Mouse (Mus musculus) spleen, postnatal 4 days (tissue): ENCODE measurements around the gene Abcb4.
"Not testable (repeated sequence)": the region's sequence is repeated elsewhere in the genome, so short reads cannot be mapped to it uniquely, and the experiment has no call there.

Experiments
- DNase-seq, 2 experiments: peaks; one replicate each; pipeline ENCODE4 v3.0.0; 2022; ENCODE audit warnings: low spot score in 2 of 2

Abcb4 gene

GRCm38 (mm10) chr5:8893300-8894103 lies at the start of gene Abcb4:
Gene Abcb4, plus strand, starts transcription at chr5:8893717.
- peak; percentile 88 to 93 for DNase-seq

GRCm38 (mm10) chr5:8848607-8849575 lies 44.6 kb upstream of the Abcb4 start:
- not testable (repeated sequence) for DNase-seq

GRCm38 (mm10) chr5:8850851-8851250 lies 42.7 kb upstream of the Abcb4 start:
- no peak for DNase-seq

DNA sequence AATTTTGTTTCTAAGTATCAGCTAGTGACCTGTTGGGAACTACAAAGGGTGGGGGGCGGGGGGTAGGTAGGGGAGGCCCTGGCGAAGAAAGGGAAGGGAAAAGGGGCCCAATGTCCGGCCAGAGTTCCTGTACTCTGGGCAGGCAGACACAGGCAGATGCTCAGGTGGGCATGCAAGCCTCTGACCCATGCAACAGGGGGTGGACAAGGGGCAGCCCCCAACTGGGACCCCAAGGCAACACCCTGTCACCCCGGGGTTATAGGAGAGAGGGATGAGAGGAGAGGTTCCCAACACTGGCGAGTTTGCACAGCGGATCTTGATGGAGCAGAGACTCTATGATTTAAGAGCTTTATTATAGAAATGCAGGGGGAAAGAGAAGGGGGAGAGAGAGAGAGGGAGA lies 36.3 kb upstream of the Abcb4 start:
- DNase-seq = peak in 1 of 2 experiments; percentile 50

- no peak for DNase-seq
These were observed 31.7 kb upstream of the Abcb4 start for GRCm38 (mm10) chr5:8861811-8862210.

DNA sequence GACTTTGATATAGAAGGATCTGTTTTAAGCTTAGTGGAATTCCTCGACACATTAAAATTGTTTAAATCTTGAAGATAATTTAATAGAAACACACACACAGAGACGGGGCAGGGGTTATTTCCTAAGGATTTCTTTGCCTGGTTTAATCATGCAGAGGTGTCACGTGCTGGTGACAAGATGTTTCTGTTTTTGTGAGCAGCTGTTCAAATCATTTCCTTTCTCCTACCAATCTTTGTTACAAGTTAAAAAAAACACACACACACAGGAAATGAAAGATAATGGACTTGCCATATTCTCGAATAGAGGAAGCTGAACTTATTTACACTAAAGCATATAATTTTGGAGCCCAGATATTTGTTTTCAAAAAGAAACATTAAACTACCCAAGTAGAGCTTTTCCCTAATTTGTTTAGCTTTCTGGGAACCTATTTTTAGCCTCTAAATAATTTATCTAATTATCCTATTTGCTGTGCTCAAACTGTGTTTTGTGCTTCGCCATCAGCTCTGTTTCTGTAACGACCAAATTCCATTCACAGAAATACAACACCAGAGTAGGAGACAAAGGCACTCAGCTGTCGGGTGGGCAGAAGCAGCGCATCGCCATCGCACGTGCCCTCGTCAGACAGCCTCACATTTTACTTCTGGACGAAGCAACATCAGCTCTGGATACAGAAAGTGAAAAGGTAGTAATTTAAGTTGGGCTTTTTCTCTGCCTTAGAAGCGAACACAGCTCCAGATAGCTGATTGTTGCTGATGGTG lies 29.8 kb upstream of the Abcb4 start:
- DNase-seq = no peak

DNA sequence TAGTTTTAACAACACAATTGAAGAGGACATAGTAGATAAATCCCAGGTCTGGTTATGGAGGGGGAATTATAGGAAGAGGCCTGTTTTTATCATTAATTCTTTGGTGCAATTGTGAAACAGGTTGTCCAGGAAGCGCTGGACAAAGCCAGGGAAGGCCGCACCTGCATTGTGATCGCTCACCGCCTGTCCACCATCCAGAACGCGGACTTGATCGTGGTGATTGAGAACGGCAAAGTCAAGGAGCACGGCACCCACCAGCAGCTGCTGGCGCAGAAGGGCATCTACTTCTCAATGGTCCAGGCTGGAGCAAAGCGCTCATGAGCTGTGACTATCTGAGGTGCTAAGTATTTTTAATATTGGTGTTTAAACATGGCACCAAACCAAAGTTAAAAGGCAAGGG lies 27.9 kb upstream of the Abcb4 start:
- DNase-seq = not testable (repeated sequence)

DNA sequence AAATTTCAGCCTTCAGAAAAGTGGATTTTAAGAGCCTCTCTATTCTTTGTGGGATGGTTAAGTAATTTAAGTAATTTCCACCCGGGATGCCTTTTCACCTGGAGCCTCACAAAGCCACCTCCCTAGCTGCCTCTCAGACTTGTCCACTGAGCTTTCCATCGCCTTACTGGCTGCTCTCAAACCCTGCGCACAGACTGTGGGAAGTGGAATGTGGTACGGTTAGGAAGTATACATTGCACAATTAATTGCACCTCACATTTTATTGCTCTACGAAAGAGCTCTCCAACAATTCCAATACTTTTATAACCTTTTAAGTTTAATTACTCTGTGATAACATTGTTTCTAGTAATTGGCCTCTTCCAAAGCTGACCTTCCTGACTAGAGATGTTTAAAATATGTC lies 27.2 kb upstream of the Abcb4 start:
- DNase-seq = no peak

GRCm38 (mm10) chr5:8868019-8868418 lies 25.5 kb upstream of the Abcb4 start:
- DNase-seq = peak in 1 of 2 experiments; percentile 30

- DNase-seq = no peak
These were observed 20.3 kb upstream of the Abcb4 start for GRCm38 (mm10) chr5:8872979-8873915.

DNA sequence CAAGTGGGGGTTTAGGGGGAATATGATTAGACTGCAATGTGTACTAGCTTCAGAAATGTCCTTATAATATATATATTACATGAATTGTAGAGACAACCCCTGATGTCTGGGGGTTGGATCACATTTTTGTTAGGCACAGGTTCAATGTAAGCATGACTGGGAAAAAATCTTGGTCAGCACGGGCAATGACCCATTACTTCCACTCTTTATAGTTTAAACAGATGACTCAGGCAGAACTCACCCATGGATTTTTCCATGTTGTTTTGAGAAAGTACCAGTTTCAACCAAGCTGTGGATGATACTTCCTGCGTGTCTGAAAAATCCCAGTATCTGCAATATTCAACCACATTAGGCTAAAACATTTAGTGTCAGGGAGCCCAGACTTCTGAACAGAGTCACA lies 16.4 kb upstream of the Abcb4 start:
- DNase-seq = no peak

DNA sequence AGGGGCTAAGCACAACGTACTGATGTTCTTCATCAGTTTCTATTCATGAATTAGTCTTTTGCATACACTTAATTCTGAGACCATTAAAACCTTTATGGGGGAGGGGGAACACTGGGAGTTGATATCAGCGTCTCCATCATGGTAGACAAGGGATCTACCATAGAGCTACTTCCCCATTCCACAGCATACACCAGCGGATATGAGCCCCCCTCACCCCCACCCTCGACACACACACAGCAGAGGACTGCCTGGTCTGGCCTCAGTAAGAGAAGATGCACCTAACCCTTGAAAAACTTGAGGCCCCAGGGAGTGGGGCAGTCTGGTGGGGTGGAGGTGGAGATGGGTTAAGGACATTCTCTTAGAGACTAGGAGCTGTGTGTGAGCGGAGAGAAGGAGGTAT lies 15.7 kb upstream of the Abcb4 start:
- DNase-seq = no peak

- no peak for DNase-seq
These were observed 7.7 kb upstream of the Abcb4 start for GRCm38 (mm10) chr5:8885837-8886236.

DNA sequence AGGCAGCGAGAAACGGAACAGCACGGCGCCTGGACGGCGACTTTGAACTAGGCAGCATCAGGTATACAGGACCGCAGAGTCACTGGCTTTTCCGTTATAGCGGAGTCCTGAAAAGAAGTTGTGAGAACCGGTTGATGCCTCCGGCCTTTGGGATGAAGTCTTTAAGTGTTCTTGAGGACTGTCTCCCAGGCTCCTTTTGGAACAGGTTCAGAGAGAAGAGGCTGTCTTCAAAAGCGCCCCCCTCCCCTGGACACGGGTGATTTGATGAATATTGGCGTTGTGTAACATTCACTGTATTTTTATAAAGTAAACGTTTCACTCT lies 548 bp downstream of the Abcb4 start:
- no peak for DNase-seq

GRCm38 (mm10) chr5:8894641-8895490 lies 1.3 kb downstream of the Abcb4 start:
- DNase-seq = peak; percentile 58 to 69

DNA sequence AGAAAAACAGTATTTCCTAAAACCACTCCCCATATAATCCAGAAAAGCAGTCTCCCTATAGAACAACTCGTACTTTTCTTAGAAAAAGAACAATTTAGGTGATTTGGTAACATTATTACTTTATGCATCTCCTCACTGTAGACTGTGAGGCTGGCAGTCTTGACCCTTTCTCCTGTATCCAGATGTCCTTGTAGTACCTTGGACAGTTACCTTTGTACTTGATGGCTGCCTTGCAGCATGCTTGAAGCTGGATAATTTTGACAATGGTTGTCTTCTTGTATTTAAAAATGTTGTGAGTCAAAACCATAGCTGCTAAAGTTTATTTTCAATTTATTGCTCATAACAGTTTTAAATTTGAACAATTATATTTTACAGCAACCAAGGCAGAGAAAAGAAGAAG lies 2.7 kb downstream of the Abcb4 start:
- DNase-seq = no peak

- no peak for DNase-seq
These were observed 4.7 kb downstream of the Abcb4 start for GRCm38 (mm10) chr5:8898246-8898645.

DNA sequence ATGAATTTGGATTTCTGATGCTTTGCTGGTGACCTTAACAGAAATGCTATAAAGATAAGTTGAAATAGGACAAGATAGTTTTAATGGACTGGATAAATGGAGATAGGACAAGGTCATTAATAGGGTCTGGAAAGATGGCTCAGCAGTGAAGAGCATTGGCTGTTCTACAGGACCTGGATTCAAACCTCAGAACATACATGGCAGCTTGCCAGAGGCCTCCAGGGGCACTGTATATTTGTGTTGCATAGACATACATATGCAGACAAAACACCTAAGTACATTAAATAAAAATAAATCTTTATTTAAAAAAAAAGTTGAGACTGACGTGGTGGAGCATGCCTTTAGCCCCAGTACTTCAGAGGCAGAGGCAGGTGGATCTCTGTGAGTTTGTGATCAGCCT lies 7.5 kb downstream of the Abcb4 start:
- DNase-seq = no peak

- no peak for DNase-seq
These were observed 8.8 kb downstream of the Abcb4 start for GRCm38 (mm10) chr5:8902141-8902817.
